Mouse (Mus musculus): Measurements from ENCODE around the gene Bag3. TPM values are rescaled to one million over a fixed set of nuclear protein-coding genes. Genes with fewer than 3 reads are reported as not detected.
"Not testable (repeated sequence)": the region's sequence is repeated elsewhere in the genome, so short reads cannot be mapped to it uniquely, and the experiment has no call there.

The Bag3 gene
- polyA plus RNA-seq, 1 experiment from 2014 or later: 26.9 TPM

DNA sequence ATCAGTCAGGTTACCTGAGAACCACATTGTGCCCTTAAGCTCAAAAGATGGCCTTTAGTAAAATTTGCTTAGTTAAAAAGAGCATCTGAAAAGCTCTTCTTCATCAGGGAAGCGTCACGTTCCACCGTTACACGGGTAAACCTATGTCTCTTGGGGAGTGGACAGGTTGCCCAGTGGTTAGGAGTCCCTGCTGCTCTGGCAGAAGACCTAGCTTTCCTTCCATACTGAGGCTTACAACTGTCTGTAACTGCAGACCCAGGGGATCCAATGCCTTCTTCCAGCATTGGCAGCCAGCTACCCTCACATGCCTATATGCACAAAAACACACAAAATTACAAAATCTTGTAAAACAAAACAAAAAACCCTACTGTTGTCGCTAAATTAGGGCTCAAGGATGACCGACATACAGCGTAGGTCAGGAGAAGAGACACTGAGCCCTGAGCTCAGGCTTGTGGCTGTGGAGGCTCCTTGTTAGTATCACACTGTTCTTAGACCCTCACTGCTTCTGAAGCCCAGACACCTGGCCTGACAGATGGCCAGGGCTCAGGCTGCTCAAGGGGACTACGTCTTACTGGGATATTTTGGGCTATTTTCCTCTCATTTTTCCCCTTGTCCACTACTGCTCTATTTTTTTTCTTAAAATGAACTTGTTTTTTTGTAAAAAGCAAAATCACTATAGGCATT, 44.3 kb downstream of the Bag3 start:
- Histone ChIP-seq H3K4me2 (ENCODE audit: low read length) (no peak overlapping the region), H3K4me1 (ENCODE audit: control insufficient read depth in 2 of 2, insufficient read depth in 2 of 2, low read length in 2 of 2) (peaks cover 0 to 2% of the 10 kb centered on the region in 2 experiments; a peak in 1 of 4 replicates), H3K27me3 (ENCODE audit: control insufficient read depth, insufficient read depth, low read length) (no peaks in the 10 kb centered on the region), H3K9ac (ENCODE audit: low read length) (no peak overlapping the region), H3K9me3 (ENCODE audit: control insufficient read depth, low read length) (no peaks in the 10 kb centered on the region), H3K27ac (replicated peaks in 1 of 2; ENCODE audit: control insufficient read depth in 1 of 2, insufficient read depth in 1 of 2, low read depth in 2 of 2, low read length in 2 of 2) (no peak overlapping the region), H3K4me3 (ENCODE audit: control insufficient read depth in 1 of 2, insufficient read depth in 1 of 2, low read depth in 1 of 2, low read length in 2 of 2) (no peak overlapping the region), H3K36me3 (ENCODE audit: control insufficient read depth, insufficient read depth, low read length) (no peaks in the 10 kb centered on the region)
- WGBS: 84% methylated on average over 8 of the region's 8 CpGs
- ATAC-seq (ENCODE audit: insufficient number of reproducible peaks, insufficient read depth, low FRiP score, low read depth): no peak

DNA sequence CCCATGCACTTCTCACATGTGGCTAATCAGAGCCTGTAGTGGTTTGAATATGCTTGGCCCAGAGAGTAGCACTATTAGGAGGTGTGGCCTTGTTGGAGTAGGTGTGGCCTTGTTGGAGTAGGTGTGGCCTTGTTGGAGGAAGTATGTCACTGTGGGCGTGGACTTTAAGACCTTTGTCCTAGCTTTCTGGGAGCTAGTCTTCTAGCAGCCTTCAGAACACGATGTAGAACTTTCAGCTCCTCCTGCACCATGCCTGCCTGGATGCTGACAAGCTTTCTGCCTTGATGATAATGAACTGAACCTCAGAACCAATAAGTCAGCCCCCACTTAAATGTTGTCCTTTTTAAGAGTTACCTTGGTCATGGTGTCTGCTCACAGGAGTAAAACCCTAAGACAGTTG, 46.0 kb downstream of the Bag3 start:
- H3K9ac ChIP-seq (ENCODE audit: low read length); H3K27me3 ChIP-seq (ENCODE audit: control insufficient read depth, insufficient read depth, low read length); H3K27ac ChIP-seq (replicated peaks in 1 of 2; ENCODE audit: control insufficient read depth in 1 of 2, insufficient read depth in 1 of 2, low read depth in 2 of 2, low read length in 2 of 2); H3K36me3 ChIP-seq (ENCODE audit: control insufficient read depth, insufficient read depth, low read length); H3K9me3 ChIP-seq (ENCODE audit: control insufficient read depth, low read length); H3K4me1 ChIP-seq (ENCODE audit: control insufficient read depth in 2 of 2, insufficient read depth in 2 of 2, low read length in 2 of 2); H3K4me3 ChIP-seq (ENCODE audit: control insufficient read depth in 1 of 2, insufficient read depth in 1 of 2, low read depth in 1 of 2, low read length in 2 of 2); ATAC-seq (ENCODE audit: insufficient number of reproducible peaks, insufficient read depth, low FRiP score, low read depth); H3K4me2 ChIP-seq (ENCODE audit: low read length): not testable (repeated sequence)
- WGBS: 89% methylated on average over 2 of the region's 2 CpGs

DNA sequence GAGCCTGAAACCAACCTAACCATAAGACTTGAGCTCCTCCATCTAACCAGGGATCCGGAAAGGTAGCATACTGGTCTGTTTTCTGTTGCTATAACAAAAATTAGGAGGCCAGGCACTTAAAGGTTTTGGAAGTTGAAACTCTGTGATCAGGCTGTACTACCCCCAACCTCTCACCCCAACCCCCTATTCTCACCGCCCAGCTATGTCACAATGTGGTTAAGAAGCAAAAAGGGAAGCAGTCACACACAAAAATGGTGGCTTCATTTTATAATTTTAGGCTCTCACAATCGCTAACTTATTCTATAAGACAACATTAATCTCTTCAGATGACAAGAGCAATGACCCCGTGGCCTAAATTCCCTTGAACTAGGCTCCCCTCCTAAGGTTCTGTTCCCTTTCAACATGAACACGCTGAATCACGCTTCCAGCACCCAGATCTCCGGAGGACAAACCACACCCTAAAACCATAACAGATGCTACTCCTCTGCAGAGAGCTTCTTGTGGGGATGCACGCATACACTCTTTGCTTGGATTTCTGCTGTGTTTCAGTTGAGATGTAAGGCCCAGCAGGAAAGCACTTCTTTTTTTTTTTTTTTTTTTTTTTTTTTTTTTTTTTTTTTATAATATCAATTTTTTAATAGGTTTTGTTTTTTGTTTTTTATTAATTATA, 46.7 kb downstream of the Bag3 start:
- no peak for ATAC-seq (ENCODE audit: insufficient number of reproducible peaks, insufficient read depth, low FRiP score, low read depth)
- no peaks in the 10 kb centered on the region for H3K36me3 ChIP-seq (ENCODE audit: control insufficient read depth, insufficient read depth, low read length)
- no peak overlapping the region for H3K4me2 ChIP-seq (ENCODE audit: low read length)
- H3K4me3 ChIP-seq (ENCODE audit: control insufficient read depth in 1 of 2, insufficient read depth in 1 of 2, low read depth in 1 of 2, low read length in 2 of 2): no peak overlapping the region
- WGBS: 92% methylated on average over 8 of the region's 8 CpGs
- no peak overlapping the region for H3K9ac ChIP-seq (ENCODE audit: low read length)
- H3K9me3 ChIP-seq (ENCODE audit: control insufficient read depth, low read length): no peaks in the 10 kb centered on the region
- no peak overlapping the region for H3K27ac ChIP-seq (replicated peaks in 1 of 2; ENCODE audit: control insufficient read depth in 1 of 2, insufficient read depth in 1 of 2, low read depth in 2 of 2, low read length in 2 of 2)
- no peaks in the 10 kb centered on the region for H3K4me1 ChIP-seq (ENCODE audit: control insufficient read depth in 2 of 2, insufficient read depth in 2 of 2, low read length in 2 of 2)
- H3K27me3 ChIP-seq (ENCODE audit: control insufficient read depth, insufficient read depth, low read length): no peaks in the 10 kb centered on the region

DNA sequence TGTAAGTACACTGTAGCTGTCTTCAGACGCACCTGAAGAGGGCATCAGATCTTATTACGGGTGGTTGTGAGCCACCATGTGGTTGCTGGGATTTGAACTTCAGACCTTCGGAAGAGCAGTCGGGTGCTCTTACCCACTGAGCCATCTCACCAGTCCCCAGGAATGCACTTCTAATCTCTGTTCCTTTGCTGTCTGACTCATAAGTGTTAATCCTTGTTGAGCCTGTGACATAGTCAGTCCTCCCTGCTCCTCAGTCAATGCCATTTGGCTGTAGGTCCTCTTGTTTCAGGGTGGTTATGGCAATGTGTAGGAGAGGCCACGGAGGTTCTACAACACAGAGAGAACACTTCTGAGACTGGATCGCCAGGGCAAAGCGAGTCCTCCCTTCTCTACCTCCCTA, 47.2 kb downstream of the Bag3 start:
- H3K36me3 ChIP-seq (ENCODE audit: control insufficient read depth, insufficient read depth, low read length); H3K9ac ChIP-seq (ENCODE audit: low read length); H3K4me1 ChIP-seq (ENCODE audit: control insufficient read depth in 2 of 2, insufficient read depth in 2 of 2, low read length in 2 of 2); H3K9me3 ChIP-seq (ENCODE audit: control insufficient read depth, low read length); ATAC-seq (ENCODE audit: insufficient number of reproducible peaks, insufficient read depth, low FRiP score, low read depth); H3K27me3 ChIP-seq (ENCODE audit: control insufficient read depth, insufficient read depth, low read length); H3K4me2 ChIP-seq (ENCODE audit: low read length); H3K27ac ChIP-seq (replicated peaks in 1 of 2; ENCODE audit: control insufficient read depth in 1 of 2, insufficient read depth in 1 of 2, low read depth in 2 of 2, low read length in 2 of 2); H3K4me3 ChIP-seq (ENCODE audit: control insufficient read depth in 1 of 2, insufficient read depth in 1 of 2, low read depth in 1 of 2, low read length in 2 of 2): not testable (repeated sequence)
- 80% methylated on average over 7 of the region's 7 CpGs for WGBS

DNA sequence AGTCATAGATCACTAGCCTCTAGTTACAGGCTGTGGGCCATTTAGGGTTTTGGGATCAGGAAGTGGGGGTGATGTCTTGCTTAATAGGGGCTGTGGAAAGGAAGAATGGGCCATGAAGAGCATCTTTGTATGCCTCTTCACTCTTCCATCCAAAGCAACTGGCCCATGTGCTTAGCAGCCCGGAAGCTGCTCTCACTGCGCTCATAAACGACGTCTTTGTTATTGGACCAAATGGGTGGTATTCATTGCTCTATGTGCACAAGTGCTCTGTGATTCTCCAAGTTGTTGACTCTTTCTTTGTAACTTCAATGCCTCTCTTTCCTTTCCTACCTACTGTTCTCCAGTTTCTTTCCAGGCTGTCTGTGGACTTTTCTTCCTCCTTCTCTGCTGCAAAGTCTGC, 48.6 kb downstream of the Bag3 start:
- H3K4me2 ChIP-seq (ENCODE audit: low read length): no peak overlapping the region
- no peaks in the 10 kb centered on the region for H3K9me3 ChIP-seq (ENCODE audit: control insufficient read depth, low read length)
- 93% methylated on average over 4 of the region's 4 CpGs for WGBS
- no peak for ATAC-seq (ENCODE audit: insufficient number of reproducible peaks, insufficient read depth, low FRiP score, low read depth)
- no peak overlapping the region for H3K9ac ChIP-seq (ENCODE audit: low read length)
- no peak overlapping the region for H3K4me3 ChIP-seq (ENCODE audit: control insufficient read depth in 1 of 2, insufficient read depth in 1 of 2, low read depth in 1 of 2, low read length in 2 of 2)
- no peak overlapping the region for H3K27ac ChIP-seq (replicated peaks in 1 of 2; ENCODE audit: control insufficient read depth in 1 of 2, insufficient read depth in 1 of 2, low read depth in 2 of 2, low read length in 2 of 2)
- H3K27me3 ChIP-seq (ENCODE audit: control insufficient read depth, insufficient read depth, low read length): no peaks in the 10 kb centered on the region
- H3K36me3 ChIP-seq (ENCODE audit: control insufficient read depth, insufficient read depth, low read length): no peaks in the 10 kb centered on the region
- H3K4me1 ChIP-seq (ENCODE audit: control insufficient read depth in 2 of 2, insufficient read depth in 2 of 2, low read length in 2 of 2): no peaks in the 10 kb centered on the region

DNA sequence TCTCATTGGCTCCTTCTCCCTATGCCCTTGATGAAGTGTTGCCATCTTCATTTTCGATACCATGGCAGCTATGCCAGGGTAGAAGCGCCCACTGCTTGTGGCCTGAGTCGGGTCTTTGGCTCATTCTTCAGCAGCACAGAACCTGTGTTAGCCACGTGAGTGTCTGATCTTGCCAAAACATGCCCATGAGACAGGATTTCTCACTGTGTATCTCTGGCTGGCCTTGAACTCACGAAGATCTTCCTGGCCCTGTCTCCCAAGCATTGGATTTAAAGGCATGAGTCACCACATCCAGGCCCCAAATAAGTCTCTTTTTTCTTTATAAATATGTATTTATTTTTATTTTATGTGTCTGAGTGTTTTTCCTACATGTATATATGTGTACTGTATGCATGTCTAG, 51.8 kb downstream of the Bag3 start:
- H3K36me3 ChIP-seq (ENCODE audit: control insufficient read depth, insufficient read depth, low read length): no peaks in the 10 kb centered on the region
- no peaks in the 10 kb centered on the region for H3K9me3 ChIP-seq (ENCODE audit: control insufficient read depth, low read length)
- H3K4me1 ChIP-seq (ENCODE audit: control insufficient read depth in 2 of 2, insufficient read depth in 2 of 2, low read length in 2 of 2): no peaks in the 10 kb centered on the region; a peak in 1 of 4 replicates
- ATAC-seq (ENCODE audit: insufficient number of reproducible peaks, insufficient read depth, low FRiP score, low read depth): no peak
- H3K4me3 ChIP-seq (ENCODE audit: control insufficient read depth in 1 of 2, insufficient read depth in 1 of 2, low read depth in 1 of 2, low read length in 2 of 2): no peak overlapping the region
- H3K27me3 ChIP-seq (ENCODE audit: control insufficient read depth, insufficient read depth, low read length): no peaks in the 10 kb centered on the region
- H3K27ac ChIP-seq (replicated peaks in 1 of 2; ENCODE audit: control insufficient read depth in 1 of 2, insufficient read depth in 1 of 2, low read depth in 2 of 2, low read length in 2 of 2): no peak overlapping the region
- H3K4me2 ChIP-seq (ENCODE audit: low read length): no peak overlapping the region
- no peak overlapping the region for H3K9ac ChIP-seq (ENCODE audit: low read length)
- WGBS: 86% methylated on average over 5 of the region's 5 CpGs

DNA sequence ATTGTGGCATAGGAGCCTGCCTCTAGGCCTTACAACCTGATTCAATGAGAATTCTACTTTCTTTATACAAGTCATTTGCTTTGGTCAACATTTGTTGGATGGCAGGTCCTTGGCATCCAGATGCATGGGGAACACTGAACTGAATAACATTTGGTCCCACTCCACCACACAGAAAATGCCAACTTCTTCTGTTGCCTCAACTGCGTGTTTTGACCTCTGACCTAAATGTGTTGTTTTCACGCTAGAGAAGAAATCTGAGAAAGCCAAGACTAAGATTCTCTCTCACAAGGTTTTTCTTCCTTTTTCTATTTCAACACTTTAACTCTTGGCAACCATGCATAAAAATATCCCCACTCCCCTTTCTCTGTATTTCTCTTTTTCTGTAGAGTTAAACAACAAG, 52.4 kb downstream of the Bag3 start:
- no peak for ATAC-seq (ENCODE audit: insufficient number of reproducible peaks, insufficient read depth, low FRiP score, low read depth)
- Histone ChIP-seq H3K4me1 (ENCODE audit: control insufficient read depth in 2 of 2, insufficient read depth in 2 of 2, low read length in 2 of 2) (no peaks in the 10 kb centered on the region; a peak in 1 of 4 replicates), H3K27me3 (ENCODE audit: control insufficient read depth, insufficient read depth, low read length) (no peaks in the 10 kb centered on the region), H3K9ac (ENCODE audit: low read length) (no peak overlapping the region), H3K4me3 (ENCODE audit: control insufficient read depth in 1 of 2, insufficient read depth in 1 of 2, low read depth in 1 of 2, low read length in 2 of 2) (no peak overlapping the region), H3K36me3 (ENCODE audit: control insufficient read depth, insufficient read depth, low read length) (no peaks in the 10 kb centered on the region), H3K4me2 (ENCODE audit: low read length) (no peak overlapping the region), H3K27ac (replicated peaks in 1 of 2; ENCODE audit: control insufficient read depth in 1 of 2, insufficient read depth in 1 of 2, low read depth in 2 of 2, low read length in 2 of 2) (no peak overlapping the region), H3K9me3 (ENCODE audit: control insufficient read depth, low read length) (no peaks in the 10 kb centered on the region)
- WGBS: 79% methylated on average over 2 of the region's 2 CpGs

DNA sequence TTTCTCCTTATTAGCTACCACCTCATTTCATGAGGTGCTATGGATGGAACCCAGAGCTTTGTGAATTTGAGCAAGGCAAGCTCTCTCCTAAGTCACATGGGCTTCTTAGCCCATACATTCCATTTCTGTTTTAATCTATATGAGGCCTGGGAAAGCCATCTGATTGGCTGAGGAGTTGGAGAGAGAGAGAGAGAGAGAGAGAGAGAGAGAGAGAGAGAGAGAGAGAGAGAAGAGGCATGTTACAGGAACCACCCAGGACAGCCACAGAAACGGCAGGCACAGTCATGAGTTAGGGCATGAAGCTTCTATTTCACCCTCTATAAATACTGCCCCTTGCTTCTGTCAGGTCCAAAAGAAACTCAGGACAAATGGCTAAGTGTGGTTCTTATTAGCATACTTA, 54.2 kb downstream of the Bag3 start:
- Histone ChIP-seq H3K36me3 (ENCODE audit: control insufficient read depth, insufficient read depth, low read length) (no peaks in the 10 kb centered on the region), H3K4me3 (ENCODE audit: control insufficient read depth in 1 of 2, insufficient read depth in 1 of 2, low read depth in 1 of 2, low read length in 2 of 2) (no peak overlapping the region), H3K4me1 (ENCODE audit: control insufficient read depth in 2 of 2, insufficient read depth in 2 of 2, low read length in 2 of 2) (peaks cover 5 to 12% of the 10 kb centered on the region in 2 experiments), H3K9me3 (ENCODE audit: control insufficient read depth, low read length) (no peaks in the 10 kb centered on the region), H3K27ac (replicated peaks in 1 of 2; ENCODE audit: control insufficient read depth in 1 of 2, insufficient read depth in 1 of 2, low read depth in 2 of 2, low read length in 2 of 2) (no peak overlapping the region), H3K9ac (ENCODE audit: low read length) (no peak overlapping the region), H3K27me3 (ENCODE audit: control insufficient read depth, insufficient read depth, low read length) (no peaks in the 10 kb centered on the region), H3K4me2 (ENCODE audit: low read length) (no peak overlapping the region)
- ATAC-seq (ENCODE audit: insufficient number of reproducible peaks, insufficient read depth, low FRiP score, low read depth): no peak
- WGBS: 50% methylated on average over 1 of the region's 1 CpGs

All from heart, embryonic 14.5 days (tissue).